Mouse (Mus musculus): ENCODE measurements around the gene Ssr2. TPM values are rescaled to one million over a fixed set of nuclear protein-coding genes. Genes with fewer than 3 reads are reported as not detected.
A peak's percentile ranks its signal among the peaks of the same experiment; 100 is the strongest.

Ssr2 gene
- 164 and 178 TPM in 2 replicates for polyA plus RNA-seq (2015; fragmentation: Nextera tagmentation; extraction: Ambion mirVana)

DNA sequence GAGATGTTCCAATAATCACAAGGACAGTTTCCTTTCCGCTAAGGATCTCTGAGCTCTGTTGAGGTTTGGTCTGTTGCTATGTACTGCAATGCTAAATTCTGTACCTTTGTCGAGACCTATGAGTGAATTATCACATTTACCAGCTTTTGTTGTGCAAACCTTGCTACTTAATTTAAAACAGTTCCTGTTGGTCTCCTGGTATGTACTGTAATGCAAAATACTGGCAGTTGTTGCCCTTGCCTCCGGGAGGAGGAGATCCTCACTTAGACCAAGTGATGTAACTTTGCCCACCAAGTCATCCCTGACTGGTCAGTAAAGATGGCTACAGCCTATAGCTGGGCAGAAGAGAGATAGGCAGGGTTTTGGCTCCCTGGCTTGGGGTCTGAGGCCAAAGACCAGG is at the start of gene Ssr2:
Ssr2 (plus strand) TSS at position 337 of the 400 bp plus-strand sequence.
- Histone ChIP-seq H3K27ac (no peak within 1 kb of the TSS), H3K9ac (no peak within 1 kb of the TSS), H3K9me3 (replicated peaks) (no peaks in the 10 kb centered on the region), H3K27me3 (no peaks in the 10 kb centered on the region), H3K36me3 (no peaks in the 10 kb centered on the region), H3K4me1 (replicated peaks) (peaks cover 7% of the 10 kb centered on the region), H3K4me3 (no peak within 1 kb of the TSS), H3K4me2 (no peak within 1 kb of the TSS)
- ATAC-seq (replicated peaks; ENCODE audit: insufficient number of reproducible peaks, insufficient read depth, low FRiP score, low read depth): no peak
- WGBS: 79% methylated on average over 3 of the region's 3 CpGs

GRCm38 (mm10) chr3:88526157-88527131 is 49.2 kb upstream of the Ssr2 start:
- Histone ChIP-seq H3K4me3 (no peak overlapping the region), H3K4me1 (replicated peaks) (peaks cover 48% of the 10 kb centered on the region), H3K9me3 (replicated peaks) (no peaks in the 10 kb centered on the region), H3K9ac (no peak overlapping the region), H3K36me3 (no peaks in the 10 kb centered on the region), H3K27ac (peak overlapping the region; percentile 1), H3K4me2 (0 out of 2 replicates have a peak overlapping the region, but pooled peaks have one; percentile 27), H3K27me3 (no peaks in the 10 kb centered on the region)
- ATAC-seq (replicated peaks; ENCODE audit: insufficient number of reproducible peaks, insufficient read depth, low FRiP score, low read depth): peak; percentile 48
- WGBS: 32% methylated on average over 17 of the region's 17 CpGs

DNA sequence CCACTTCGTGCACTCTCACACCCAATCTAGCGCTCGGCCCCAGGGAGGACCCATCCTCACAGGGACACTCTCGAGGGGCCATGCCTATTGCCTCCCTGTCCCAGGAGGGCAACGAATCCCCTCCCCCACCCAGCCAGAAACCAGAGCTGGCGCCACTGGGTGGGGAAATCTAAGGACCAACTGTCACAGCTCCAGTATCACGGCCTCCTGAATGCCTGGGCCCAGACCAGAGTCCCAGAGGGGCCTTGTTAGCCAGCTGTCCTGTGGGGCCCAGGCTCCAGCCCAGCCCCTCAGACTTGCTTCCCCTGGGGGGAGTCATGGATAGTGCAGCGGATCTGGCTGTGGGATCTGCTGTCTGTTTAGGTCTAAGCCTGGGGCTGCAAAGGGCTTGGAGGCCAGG is 48.1 kb upstream of the Ssr2 start:
- no peak overlapping the region for H3K4me3 ChIP-seq
- H3K4me2 ChIP-seq: no peak overlapping the region
- H3K27ac ChIP-seq: no peak overlapping the region
- ATAC-seq (replicated peaks; ENCODE audit: insufficient number of reproducible peaks, insufficient read depth, low FRiP score, low read depth): no peak
- 32% methylated on average over 8 of the region's 8 CpGs for WGBS
- peaks cover 48% of the 10 kb centered on the region for H3K4me1 ChIP-seq (replicated peaks)
- peak overlapping the region; percentile 29 for H3K9ac ChIP-seq
- H3K9me3 ChIP-seq (replicated peaks): no peaks in the 10 kb centered on the region
- no peaks in the 10 kb centered on the region for H3K36me3 ChIP-seq
- H3K27me3 ChIP-seq: no peaks in the 10 kb centered on the region

GRCm38 (mm10) chr3:88528646-88529045 is 47.0 kb upstream of the Ssr2 start:
- Histone ChIP-seq H3K9ac (no peak overlapping the region), H3K27me3 (no peaks in the 10 kb centered on the region), H3K4me1 (replicated peaks) (peaks cover 49% of the 10 kb centered on the region), H3K4me2 (no peak overlapping the region), H3K27ac (0 out of 2 replicates have a peak overlapping the region, but pooled peaks have one; percentile 89), H3K4me3 (no peak overlapping the region), H3K36me3 (no peaks in the 10 kb centered on the region), H3K9me3 (replicated peaks) (no peaks in the 10 kb centered on the region)
- no peak for ATAC-seq (replicated peaks; ENCODE audit: insufficient number of reproducible peaks, insufficient read depth, low FRiP score, low read depth)
- 82% methylated on average over 11 of the region's 11 CpGs for WGBS

DNA sequence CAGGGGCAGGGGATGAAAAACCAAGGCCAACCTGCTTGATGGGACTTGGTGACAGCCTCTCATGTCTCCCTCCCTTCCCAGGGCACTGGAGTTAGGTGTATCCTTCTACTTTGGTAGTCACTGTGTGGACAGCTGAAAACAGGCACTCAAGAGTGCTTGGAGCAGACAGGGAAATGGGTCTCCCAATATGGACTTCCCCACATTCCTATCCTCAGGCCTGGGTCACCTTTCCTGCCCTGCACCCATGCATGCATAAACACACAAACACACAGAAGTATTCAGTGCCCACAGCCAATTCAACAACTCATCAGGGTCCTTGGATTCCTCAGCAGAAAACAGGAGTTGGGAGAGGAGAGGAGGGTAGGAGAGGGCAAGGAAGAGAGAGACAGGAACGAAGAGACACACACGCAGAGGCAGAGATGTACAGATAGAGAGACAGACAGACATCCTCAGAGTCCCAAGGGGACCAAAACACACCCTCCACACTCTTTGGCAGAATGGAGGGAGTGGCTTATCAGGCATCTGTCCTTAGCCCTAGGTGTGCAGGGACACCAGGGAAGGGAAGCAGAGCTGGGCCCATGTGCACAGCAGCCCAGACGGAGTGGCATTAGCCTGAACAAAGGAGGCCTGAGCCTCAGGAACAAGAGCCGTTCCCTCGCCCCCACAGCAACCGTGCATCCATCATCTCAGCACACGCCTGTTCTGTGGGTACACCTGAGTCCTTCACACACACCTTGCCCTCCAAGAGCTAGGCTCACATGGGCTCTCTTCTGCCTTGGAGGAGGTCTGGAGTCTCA is 46.3 kb upstream of the Ssr2 start:
- Histone ChIP-seq H3K9me3 (replicated peaks) (no peaks in the 10 kb centered on the region), H3K36me3 (no peaks in the 10 kb centered on the region), H3K9ac (peak overlapping the region; percentile 94; the same call in 1 of the 2 replicates), H3K27ac (peak overlapping the region; percentile 89; the same call in 1 of the 2 replicates), H3K4me2 (peak overlapping the region; percentile 74), H3K4me3 (peak overlapping the region; percentile 94; the same call in 1 of the 2 replicates), H3K27me3 (no peaks in the 10 kb centered on the region), H3K4me1 (replicated peaks) (peaks cover 56% of the 10 kb centered on the region)
- ATAC-seq (replicated peaks; ENCODE audit: insufficient number of reproducible peaks, insufficient read depth, low FRiP score, low read depth): no peak
- WGBS: 34% methylated on average over 7 of the region's 7 CpGs

GRCm38 (mm10) chr3:88530082-88530864 is 45.4 kb upstream of the Ssr2 start:
- no peaks in the 10 kb centered on the region for H3K36me3 ChIP-seq
- no peaks in the 10 kb centered on the region for H3K27me3 ChIP-seq
- peak overlapping the region; percentile 89 for H3K27ac ChIP-seq
- H3K9ac ChIP-seq: peak overlapping the region; percentile 94
- ATAC-seq (replicated peaks; ENCODE audit: insufficient number of reproducible peaks, insufficient read depth, low FRiP score, low read depth): no peak
- WGBS: 28% methylated on average over 11 of the region's 11 CpGs
- H3K4me3 ChIP-seq: peak overlapping the region; percentile 94
- H3K4me1 ChIP-seq (replicated peaks): peaks cover 65% of the 10 kb centered on the region
- H3K9me3 ChIP-seq (replicated peaks): no peaks in the 10 kb centered on the region
- H3K4me2 ChIP-seq: peak overlapping the region; percentile 74

DNA sequence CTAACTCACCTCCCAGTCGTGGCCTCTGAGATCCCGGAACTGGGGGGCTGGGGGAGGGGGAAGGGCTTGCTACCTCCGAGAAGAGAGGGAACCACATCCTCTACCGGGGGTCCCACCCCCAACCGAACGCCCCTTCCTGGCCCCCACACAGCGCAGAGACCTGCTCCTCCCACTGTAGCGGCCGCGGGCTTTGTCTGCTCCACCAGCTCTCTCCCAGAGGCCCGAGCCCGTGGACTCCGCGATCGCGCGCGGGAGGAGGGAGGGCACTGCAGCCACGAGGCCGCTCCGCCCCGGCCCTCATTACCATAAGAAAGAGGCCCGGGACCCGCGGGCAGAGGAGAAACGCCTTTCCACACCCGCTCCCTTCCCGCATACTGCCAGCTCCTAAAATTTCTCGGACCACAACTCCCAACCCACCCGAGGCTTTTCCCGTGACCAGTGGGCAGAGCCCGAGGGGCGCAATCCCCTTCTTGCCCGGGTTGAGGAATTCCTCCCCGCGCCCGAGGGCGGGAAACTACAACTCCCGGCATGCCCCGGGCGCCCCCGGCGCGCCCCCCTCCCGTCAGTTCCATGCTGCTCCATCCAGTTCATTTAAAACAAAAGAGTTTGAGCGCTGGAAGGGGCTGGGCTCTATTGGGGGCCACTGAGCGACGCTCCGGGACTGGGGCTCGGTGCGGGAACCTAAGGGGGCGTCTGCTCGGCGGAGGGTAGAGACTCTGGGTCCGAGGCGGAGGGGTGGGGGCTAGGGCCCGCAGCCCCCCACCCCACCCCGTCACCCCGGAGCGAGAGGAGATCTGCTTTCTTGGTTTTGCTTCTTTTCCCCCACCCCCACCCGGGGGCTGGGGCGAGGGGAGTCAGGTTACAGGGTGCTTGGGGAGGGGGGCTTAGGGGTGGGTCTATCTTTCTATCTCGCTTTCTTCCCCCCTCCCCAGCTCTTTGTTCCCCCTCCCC is 44.1 kb upstream of the Ssr2 start:
- peaks cover 73% of the 10 kb centered on the region for H3K4me1 ChIP-seq (replicated peaks)

GRCm38 (mm10) chr3:88532299-88532674 is 43.4 kb upstream of the Ssr2 start, which contains the start of gene Mex3a:
Gene Mex3a, plus strand, starts transcription at chr3:88532395.
- peak within 1 kb of the TSS; percentile 94 for H3K4me3 ChIP-seq
- under 1% methylated on average over 24 of the region's 31 CpGs for WGBS
- H3K27ac ChIP-seq: peak within 1 kb of the TSS; percentile 89
- no peaks in the 10 kb centered on the region for H3K27me3 ChIP-seq
- peaks cover 75% of the 10 kb centered on the region for H3K4me1 ChIP-seq (replicated peaks)
- H3K4me2 ChIP-seq: peak within 1 kb of the TSS; percentile 74
- H3K36me3 ChIP-seq: peaks cover 11% of the 10 kb centered on the region; the same call in 1 of the 2 replicates
- no peak; the same call in 1 of the 2 replicates for ATAC-seq (replicated peaks; ENCODE audit: insufficient number of reproducible peaks, insufficient read depth, low FRiP score, low read depth)
- no peaks in the 10 kb centered on the region for H3K9me3 ChIP-seq (replicated peaks)
- peak within 1 kb of the TSS; percentile 94 for H3K9ac ChIP-seq

More for the DNA sequence above, 44.1 kb upstream of the Ssr2 start:
- H3K9ac ChIP-seq: peak overlapping the region; percentile 94
- H3K27ac ChIP-seq: peak overlapping the region; percentile 89
- peak; percentile 79 for ATAC-seq (replicated peaks; ENCODE audit: insufficient number of reproducible peaks, insufficient read depth, low FRiP score, low read depth)
- WGBS: under 1% methylated on average over 60 of the region's 63 CpGs
- H3K9me3 ChIP-seq (replicated peaks): no peaks in the 10 kb centered on the region
- H3K36me3 ChIP-seq: peaks cover 5% of the 10 kb centered on the region; the same call in 1 of the 2 replicates
- peak overlapping the region; percentile 94 for H3K4me3 ChIP-seq
- peak overlapping the region; percentile 74 for H3K4me2 ChIP-seq
- no peaks in the 10 kb centered on the region for H3K27me3 ChIP-seq

DNA sequence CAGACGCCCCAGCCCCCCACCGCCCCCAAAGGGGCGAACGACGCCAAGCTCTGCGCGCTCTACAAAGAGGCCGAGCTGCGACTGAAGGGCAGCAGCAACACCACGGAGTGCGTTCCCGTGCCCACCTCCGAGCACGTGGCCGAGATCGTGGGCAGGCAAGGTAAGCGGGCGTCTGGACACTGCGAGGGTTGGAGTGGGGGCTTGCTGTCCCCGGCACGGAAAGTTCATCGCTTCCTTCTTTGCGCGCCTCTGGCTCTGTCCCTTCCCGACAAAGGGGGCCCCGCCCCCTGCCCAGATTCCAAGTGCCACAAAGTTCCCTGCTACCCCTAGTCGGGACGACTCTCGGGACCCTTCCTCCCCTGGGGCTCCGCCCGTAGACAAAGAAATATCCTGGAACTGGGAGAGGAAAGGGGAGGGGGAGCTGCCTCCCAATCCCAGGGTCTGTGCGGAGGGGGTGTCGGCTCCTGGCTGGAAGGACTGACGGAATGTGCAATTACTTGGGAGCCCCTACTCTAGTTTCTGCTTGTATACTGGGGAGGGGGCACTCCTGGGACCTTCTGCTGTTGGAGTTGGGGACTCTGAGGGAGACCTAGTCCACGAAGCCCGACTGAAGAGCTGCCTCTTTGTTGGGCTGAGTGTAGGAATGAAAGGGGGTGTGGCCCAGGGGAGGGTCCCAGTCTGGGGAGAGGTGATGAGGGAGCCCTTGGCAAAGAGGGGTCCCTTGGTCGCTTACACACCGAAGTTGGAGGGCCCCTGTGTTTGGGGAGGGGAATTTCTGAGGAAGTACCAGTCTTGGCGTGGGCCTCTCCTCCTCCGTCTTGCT is 42.8 kb upstream of the Ssr2 start:
- 1% methylated on average over 40 of the region's 40 CpGs for WGBS
- ATAC-seq (replicated peaks; ENCODE audit: insufficient number of reproducible peaks, insufficient read depth, low FRiP score, low read depth): no peak
- no peaks in the 10 kb centered on the region for H3K9me3 ChIP-seq (replicated peaks)
- H3K36me3 ChIP-seq: peaks cover 17% of the 10 kb centered on the region; the same call in 1 of the 2 replicates
- H3K4me2 ChIP-seq: peak overlapping the region; percentile 74
- H3K9ac ChIP-seq: peak overlapping the region; percentile 94
- peaks cover 71% of the 10 kb centered on the region for H3K4me1 ChIP-seq (replicated peaks)
- peak overlapping the region; percentile 94 for H3K4me3 ChIP-seq
- no peaks in the 10 kb centered on the region for H3K27me3 ChIP-seq
- peak overlapping the region; percentile 89 for H3K27ac ChIP-seq

Measured in heart, embryonic 15.5 days (tissue).